Mouse (Mus musculus) testis, adult 2 months (tissue): ENCODE measurements at regions not wholly inside any gene's neighbourhood (a gene's known extent, or its start where the extent isn't known, plus 50 kb on each side); places are given as distances from the start of the nearest gene placed in this dataset.
A peak's percentile ranks its signal among the peaks of the same experiment; 100 is the strongest.

ENCODE experiments used
- H3K27ac ChIP-seq: fragments of 200-500 bp; 2 replicates; pipeline ENCODE4 v1.5.1; 2012; ENCODE audit warnings: low read depth, low read length; ENCODE audit not compliant: control insufficient read depth, insufficient read depth
- H3K27me3 ChIP-seq: fragments of 200-500 bp; 2 replicates; pipeline ENCODE4 v1.6.1; 2012; ENCODE audit warnings: mild to moderate bottlenecking, low read length, moderate library complexity; ENCODE audit not compliant: control insufficient read depth, insufficient read depth
- H3K36me3 ChIP-seq: fragments of 200-500 bp; 2 replicates; pipeline ENCODE4 v1.6.1; 2012; ENCODE audit warnings: mild to moderate bottlenecking, low read length; ENCODE audit not compliant: control insufficient read depth, insufficient read depth
- H3K4me1 ChIP-seq: fragments of 200-500 bp; 2 replicates; pipeline ENCODE4 v1.6.1; 2012; ENCODE audit warnings: low read length; ENCODE audit not compliant: control insufficient read depth, insufficient read depth
- H3K4me3 ChIP-seq: fragments of 200-500 bp; 2 replicates; pipeline ENCODE4 v1.5.1; 2012; ENCODE audit warnings: low read depth, mild to moderate bottlenecking, low read length, moderate library complexity, mixed read lengths; ENCODE audit not compliant: control insufficient read depth
- CTCF ChIP-seq: fragments of 200-500 bp; IDR thresholded peaks from 2 replicates; pipeline ENCODE4 v1.5.1; 2012; ENCODE audit warnings: low read depth, mild to moderate bottlenecking, inconsistent platforms, low read length, moderate library complexity; ENCODE audit not compliant: control insufficient read depth, insufficient read depth, insufficient replicate concordance
- POLR2A ChIP-seq: fragments of 200-500 bp; IDR thresholded peaks from 2 replicates; pipeline ENCODE4 v1.6.1; 2012; ENCODE audit warnings: low read depth, mild to moderate bottlenecking, inconsistent platforms, low read length, moderate library complexity; ENCODE audit not compliant: control insufficient read depth

DNA sequence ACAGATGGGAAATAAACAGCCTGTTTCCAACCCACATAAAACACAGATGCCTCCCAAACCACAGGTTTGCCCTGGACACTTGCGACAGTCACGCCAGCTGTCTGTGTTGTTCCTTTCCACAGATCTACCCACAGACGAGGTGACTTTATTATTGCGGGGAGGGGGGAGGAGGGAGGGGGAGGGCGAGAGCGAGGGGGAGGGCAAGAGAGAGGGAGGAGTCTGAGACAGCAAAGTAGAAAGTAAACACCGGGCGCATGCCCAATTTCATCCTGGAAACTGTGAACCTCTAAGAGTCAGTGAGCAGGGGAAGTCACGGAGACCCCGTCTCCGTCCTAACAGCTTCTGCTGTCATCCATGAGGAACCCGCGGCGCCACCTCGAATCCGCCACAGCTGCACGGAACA, 155.8 kb downstream of the Dyrk2 start:
- no peaks in the 10 kb centered on the region for H3K27me3 ChIP-seq
- H3K4me3 ChIP-seq, result peak overlapping the region; percentile 87
- no peaks in the 10 kb centered on the region for H3K36me3 ChIP-seq
- no peak overlapping the region for H3K27ac ChIP-seq
- H3K4me1 ChIP-seq, result no peaks in the 10 kb centered on the region
- TF ChIP-seq POLR2A (no peak), CTCF (no peak)

DNA sequence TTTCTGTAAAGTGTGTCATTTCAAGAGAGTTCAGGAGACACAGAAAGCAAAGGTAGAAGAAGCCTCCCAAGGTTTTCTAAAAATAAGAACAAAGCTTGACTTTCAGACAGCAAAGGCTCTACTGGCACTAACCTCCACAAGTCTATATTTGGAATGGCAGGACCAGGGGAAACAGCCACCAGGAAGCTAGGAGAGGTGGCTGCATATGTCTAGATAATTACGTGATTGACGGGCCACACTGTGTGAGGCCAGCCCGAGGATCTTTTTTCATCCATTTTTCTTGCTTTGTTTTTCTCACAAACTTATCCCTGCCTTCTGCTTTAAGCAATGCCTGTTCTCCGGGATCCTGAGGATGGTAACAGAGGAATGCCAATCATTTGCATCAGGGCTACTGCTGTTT, 155.4 kb downstream of the Dyrk2 start:
- TF ChIP-seq POLR2A (no peak), CTCF (no peak)

GRCm38 (mm10) chr10:118720630-118721029, 149.4 kb downstream of the Dyrk2 start:
- H3K27ac ChIP-seq, result no peak overlapping the region
- no peaks in the 10 kb centered on the region for H3K4me1 ChIP-seq
- H3K36me3 ChIP-seq, result no peaks in the 10 kb centered on the region
- no peak for TF ChIP-seq CTCF
- TF ChIP-seq POLR2A, result no peak
- no peaks in the 10 kb centered on the region for H3K27me3 ChIP-seq
- no peak overlapping the region for H3K4me3 ChIP-seq

More for the DNA sequence above, 155.4 kb downstream of the Dyrk2 start:
- Histone ChIP-seq H3K27ac (no peak overlapping the region), H3K4me1 (no peaks in the 10 kb centered on the region), H3K27me3 (no peaks in the 10 kb centered on the region), H3K4me3 (peak overlapping the region; percentile 87), H3K36me3 (no peaks in the 10 kb centered on the region)

DNA sequence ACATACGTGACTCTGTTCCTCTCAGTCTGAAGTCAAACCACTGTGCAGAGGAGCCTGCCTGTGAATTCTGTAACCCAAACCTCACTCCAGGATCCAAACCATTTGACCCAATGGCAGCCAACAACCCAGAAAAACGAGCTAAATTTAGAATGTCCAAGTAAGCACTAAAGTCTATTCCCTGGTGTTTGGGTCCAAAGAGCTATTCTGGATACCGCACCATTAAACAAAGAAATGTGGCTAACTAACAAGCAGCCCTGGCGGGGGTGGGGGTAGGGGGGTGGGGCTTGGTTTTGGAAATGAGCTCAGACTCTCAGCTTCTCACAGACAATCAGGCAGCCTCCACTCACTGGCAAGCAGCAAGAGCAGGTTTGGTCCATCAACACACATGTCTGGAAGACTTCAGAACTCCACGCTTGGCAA, 147.9 kb downstream of the Dyrk2 start:
- Histone ChIP-seq H3K4me3 (no peak overlapping the region), H3K27ac (no peak overlapping the region), H3K36me3 (no peaks in the 10 kb centered on the region), H3K4me1 (no peaks in the 10 kb centered on the region), H3K27me3 (no peaks in the 10 kb centered on the region)
- TF ChIP-seq CTCF (no peak), POLR2A (no peak)

- Histone ChIP-seq H3K27me3 (no peaks in the 10 kb centered on the region), H3K36me3 (no peaks in the 10 kb centered on the region), H3K27ac (no peak overlapping the region), H3K4me1 (no peaks in the 10 kb centered on the region), H3K4me3 (no peak overlapping the region)
- no peak for TF ChIP-seq POLR2A
- no peak for TF ChIP-seq CTCF
These were observed 147.3 kb downstream of the Dyrk2 start for GRCm38 (mm10) chr10:118722671-118723070.

DNA sequence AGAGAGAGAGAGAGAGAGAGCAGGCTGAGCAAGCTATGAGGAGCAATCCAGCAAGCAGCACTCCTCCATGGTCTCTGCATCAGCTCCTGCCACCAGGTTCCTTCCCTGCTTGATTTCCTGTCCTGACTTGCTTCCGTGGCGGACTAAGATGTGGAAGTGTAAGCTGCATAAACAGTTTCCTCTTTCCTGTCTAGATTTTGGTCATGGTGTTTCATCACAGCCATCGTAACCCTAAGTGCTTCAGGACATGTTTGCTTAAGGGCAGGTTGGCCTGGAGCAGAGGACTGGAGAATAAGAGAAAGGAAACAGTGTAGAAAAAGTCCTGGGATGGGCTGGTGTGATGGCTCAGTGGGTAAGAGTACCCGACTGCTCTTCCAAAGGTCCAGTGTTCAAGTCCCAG, 133.9 kb downstream of the Dyrk2 start:
- TF ChIP-seq CTCF (no peak), POLR2A (no peak)
- Histone ChIP-seq H3K4me3 (no peak overlapping the region), H3K27ac (no peak overlapping the region), H3K36me3 (no peaks in the 10 kb centered on the region), H3K4me1 (no peaks in the 10 kb centered on the region), H3K27me3 (no peaks in the 10 kb centered on the region)

DNA sequence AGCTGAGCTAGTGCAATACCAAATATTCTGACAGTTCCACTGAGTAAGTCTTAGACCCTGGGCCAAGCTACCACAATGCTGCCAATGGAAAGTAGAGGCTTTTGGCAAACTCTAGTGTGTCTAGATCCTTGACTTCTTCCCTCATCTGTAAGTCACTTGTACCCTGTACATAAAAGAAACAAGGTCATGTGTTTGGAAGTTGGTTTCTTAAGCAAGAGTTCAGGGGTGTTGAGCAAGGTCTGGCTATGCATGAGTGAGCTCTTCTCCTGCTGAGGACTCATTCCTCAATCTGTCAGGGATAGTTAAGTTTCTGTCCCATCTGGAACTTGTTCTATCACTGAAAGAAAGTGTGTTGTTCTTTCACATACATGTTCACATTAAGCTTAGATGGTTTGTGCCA, 132.9 kb downstream of the Dyrk2 start:
- TF ChIP-seq POLR2A, result no peak
- TF ChIP-seq CTCF, result no peak
- Histone ChIP-seq H3K36me3 (no peaks in the 10 kb centered on the region), H3K27ac (no peak overlapping the region), H3K4me1 (no peaks in the 10 kb centered on the region), H3K27me3 (no peaks in the 10 kb centered on the region), H3K4me3 (no peak overlapping the region)

DNA sequence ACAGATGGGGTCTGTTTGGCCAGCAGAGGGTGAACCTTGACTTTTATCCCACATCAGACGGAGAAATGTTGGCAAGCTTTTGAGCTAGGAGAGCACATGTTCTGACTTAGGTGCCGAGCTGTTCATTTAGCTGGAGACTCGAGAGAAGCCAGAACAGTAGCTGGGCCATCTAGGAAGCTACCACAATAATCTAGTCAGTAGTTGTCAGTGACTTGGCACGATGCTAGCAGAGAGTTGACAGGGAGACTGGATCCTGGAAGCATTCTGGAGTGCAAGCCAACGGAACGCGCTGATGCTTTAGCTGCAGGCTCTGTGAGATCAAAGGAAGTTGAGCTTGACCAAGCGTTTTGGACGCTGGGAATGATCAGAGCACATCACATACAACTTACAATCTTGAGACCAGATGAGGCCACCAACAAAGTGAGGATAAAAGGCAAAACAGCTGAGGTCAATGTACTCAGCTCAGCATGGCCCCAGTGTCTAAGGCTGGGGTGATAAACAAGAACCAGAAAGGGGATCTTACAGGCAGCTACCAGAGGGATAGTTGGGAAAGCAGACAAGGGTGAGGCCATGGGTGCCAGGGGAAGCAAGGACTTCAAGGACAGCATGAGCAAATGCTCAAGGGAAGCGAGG, 130.0 kb downstream of the Dyrk2 start:
- Histone ChIP-seq H3K36me3 (no peaks in the 10 kb centered on the region), H3K27me3 (no peaks in the 10 kb centered on the region), H3K4me3 (no peak overlapping the region), H3K4me1 (no peaks in the 10 kb centered on the region), H3K27ac (no peak overlapping the region)
- no peak for TF ChIP-seq POLR2A
- no peak for TF ChIP-seq CTCF
